Mouse (Mus musculus) olfactory bulb, adult 2 months (tissue): ENCODE measurements around the gene Rhobtb1.

Experiments
- CTCF ChIP-seq: fragments of 200-500 bp; IDR thresholded peaks from 2 replicates; pipeline ENCODE4 v1.5.1; 2012; ENCODE audit warnings: low read depth, mild to moderate bottlenecking, low read length, moderate library complexity; ENCODE audit not compliant: insufficient read depth
- POLR2A ChIP-seq: fragments of 200-500 bp; IDR thresholded peaks from 2 replicates; pipeline ENCODE4 v1.6.1; 2012; ENCODE audit warnings: mild to moderate bottlenecking, low read depth, low read length, moderate library complexity; ENCODE audit not compliant: insufficient read depth

- no peak for TF ChIP-seq CTCF
- no peak for TF ChIP-seq POLR2A
Observed at GRCm38 (mm10) chr10:69104883-69105225, 46.4 kb upstream of the Rhobtb1 start.
